Mouse (Mus musculus): Measurements from ENCODE around the gene Cd200r1.
"Not testable (repeated sequence)": the region's sequence is repeated elsewhere in the genome, so short reads cannot be mapped to it uniquely, and the experiment has no call there.

Gene Cd200r1

GRCm38 (mm10) chr16:44767506-44767905 is 2.0 kb downstream of the Cd200r1 start:
- DNase-seq, result no peak

GRCm38 (mm10) chr16:44767967-44768366 is 2.4 kb downstream of the Cd200r1 start:
- no peak for DNase-seq

GRCm38 (mm10) chr16:44772577-44772976 is 7.0 kb downstream of the Cd200r1 start:
- no peak for DNase-seq

GRCm38 (mm10) chr16:44773673-44774072 is 8.1 kb downstream of the Cd200r1 start:
- DNase-seq, result no peak

- DNase-seq, result no peak
Measured at GRCm38 (mm10) chr16:44774201-44774600, 8.7 kb downstream of the Cd200r1 start.

- DNase-seq, result no peak
Measured at GRCm38 (mm10) chr16:44778538-44779147, 13.1 kb downstream of the Cd200r1 start.

- no peak for DNase-seq
Measured at GRCm38 (mm10) chr16:44779494-44779893, 14.0 kb downstream of the Cd200r1 start.

GRCm38 (mm10) chr16:44780751-44781150 is 15.2 kb downstream of the Cd200r1 start:
- DNase-seq, result no peak

GRCm38 (mm10) chr16:44786934-44787333 is 21.4 kb downstream of the Cd200r1 start:
- no peak for DNase-seq

GRCm38 (mm10) chr16:44794416-44794815 is 28.9 kb downstream of the Cd200r1 start:
- no peak for DNase-seq

- no peak for DNase-seq
Measured at GRCm38 (mm10) chr16:44805976-44806375, 40.4 kb downstream of the Cd200r1 start.

- not testable (repeated sequence) for DNase-seq
Measured at GRCm38 (mm10) chr16:44810223-44810622, 44.7 kb downstream of the Cd200r1 start.

- DNase-seq, result no peak
Measured at GRCm38 (mm10) chr16:44811544-44811943, 46.0 kb downstream of the Cd200r1 start, which contains the start of gene Cd200r4. Cd200r4 (plus strand) TSS chr16:44811733.

GRCm38 (mm10) chr16:44812468-44813065 is 47.0 kb downstream of the Cd200r1 start:
- DNase-seq, result no peak

GRCm38 (mm10) chr16:44818010-44818409 is 52.5 kb downstream of the Cd200r1 start:
- no peak for DNase-seq

GRCm38 (mm10) chr16:44820545-44820944 is 55.0 kb downstream of the Cd200r1 start:
- DNase-seq, result no peak

GRCm38 (mm10) chr16:44832286-44832685 is 66.8 kb downstream of the Cd200r1 start:
- no peak for DNase-seq

GRCm38 (mm10) chr16:44833189-44833588 is 67.7 kb downstream of the Cd200r1 start:
- not testable (repeated sequence) for DNase-seq
